Mouse (Mus musculus) stomach, embryonic 16.5 days (tissue): Measurements from ENCODE around the gene Ifne. TPM values are rescaled to one million over a fixed set of nuclear protein-coding genes. Genes with fewer than 3 reads are reported as not detected.

Experiments
- ATAC-seq: fragments of 200-750 bp; cut with Nextera tagmentation; 2 replicates; pipeline ENCODE4 v1.8.0; 2017; ENCODE audit warnings: moderate number of reproducible peaks, moderate TSS enrichment; ENCODE audit not compliant: insufficient read depth, low FRiP score
- H3K27ac ChIP-seq: fragments of 300-500 bp; sonication (generic); 2 replicates; pipeline ENCODE4 v1.5.1; 2014; ENCODE audit warnings: low read length
- H3K27me3 ChIP-seq: fragments of 300-500 bp; sonication (generic); 2 replicates; pipeline ENCODE4 v1.6.1; 2014; ENCODE audit warnings: low read length, control low read depth, mixed read lengths; ENCODE audit not compliant: control insufficient read depth, insufficient read depth
- H3K36me3 ChIP-seq: fragments of 300-500 bp; sonication (generic); 2 replicates; pipeline ENCODE4 v1.6.1; 2014; ENCODE audit warnings: low read length; ENCODE audit not compliant: control insufficient read depth, insufficient read depth
- H3K4me1 ChIP-seq: fragments of 300-500 bp; sonication (generic); 2 replicates; pipeline ENCODE4 v1.6.1; 2014; ENCODE audit warnings: low read length, control low read depth, mixed read lengths; ENCODE audit not compliant: control insufficient read depth, insufficient read depth
- H3K4me2 ChIP-seq: fragments of 300-500 bp; sonication (generic); 2 replicates; pipeline ENCODE4 v1.6.1; 2014; ENCODE audit warnings: low read depth, low read length, mixed read lengths
- H3K4me3 ChIP-seq: fragments of 300-500 bp; sonication (generic); replicated peaks from 2 replicates; pipeline ENCODE4 v1.5.1; 2014; ENCODE audit warnings: mild to moderate bottlenecking, low read length
- H3K9ac ChIP-seq: fragments of 300-500 bp; sonication (generic); 2 replicates; pipeline ENCODE4 v1.6.1; 2014; ENCODE audit warnings: low read length
- H3K9me3 ChIP-seq: fragments of 300-500 bp; sonication (generic); replicated peaks from 2 replicates; pipeline ENCODE4 v1.6.1; 2016; ENCODE audit warnings: low read length, control low read depth; ENCODE audit not compliant: control insufficient read depth
- WGBS: fragments of 180-500 bp; shearing (Covaris S2); extraction: QIAGEN DNeasy Blood & Tissue Kit; methylation state at CpG from one replicate; pipeline ENCODE4 v1.1.7; 2014; 5-methylcytosine and 5-hydroxymethylcytosine counted together
- polyA plus RNA-seq: library from polyadenylated mRNA; unstranded; fragments of >200 nt; fragmentation: Nextera tagmentation; extraction: Ambion mirVana; gene quantifications from 2 replicates; pipeline ENCODE4 v1.2.1, GENCODE M21; 2015

Gene Ifne
- polyA plus RNA-seq, 1 experiment from 2014 or later = not detected

DNA sequence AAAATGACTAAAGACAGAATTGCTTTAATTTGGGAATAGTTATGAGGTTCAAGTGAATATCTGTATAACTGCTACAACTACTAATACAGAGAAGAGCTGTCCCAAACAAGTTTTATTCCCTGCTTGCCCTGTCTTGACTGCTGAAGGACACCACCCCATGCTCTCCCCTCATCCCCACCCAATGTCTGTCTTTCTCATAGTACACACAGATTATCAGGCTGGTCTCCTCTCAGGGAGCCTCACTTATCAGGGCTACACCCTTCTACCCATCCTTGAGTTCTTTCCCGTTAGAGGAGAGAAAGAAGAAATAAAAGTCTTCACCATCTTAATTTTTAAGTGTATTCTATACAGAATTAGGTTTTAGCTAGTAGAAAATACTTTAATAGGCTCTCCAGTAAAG lies 34.0 kb upstream of the Ifne start:
- Histone ChIP-seq H3K36me3 (no peaks in the 10 kb centered on the region), H3K4me2 (no peak overlapping the region), H3K4me3 (no peak overlapping the region), H3K4me1 (no peaks in the 10 kb centered on the region), H3K27me3 (no peaks in the 10 kb centered on the region), H3K9ac (no peak overlapping the region), H3K9me3 (no peaks in the 10 kb centered on the region), H3K27ac (no peak overlapping the region)
- no peak for ATAC-seq
- WGBS = 73% methylated on average over 1 of the region's 1 CpGs

GRCm38 (mm10) chr4:88912882-88913281 lies 32.9 kb upstream of the Ifne start:
- no peaks in the 10 kb centered on the region for H3K4me1 ChIP-seq
- H3K9me3 ChIP-seq = no peaks in the 10 kb centered on the region
- no peak overlapping the region for H3K27ac ChIP-seq
- no peak for ATAC-seq
- H3K4me3 ChIP-seq = no peak overlapping the region
- H3K36me3 ChIP-seq = no peaks in the 10 kb centered on the region
- H3K27me3 ChIP-seq = no peaks in the 10 kb centered on the region
- WGBS = 81% methylated on average over 2 of the region's 2 CpGs
- H3K4me2 ChIP-seq = no peak overlapping the region
- H3K9ac ChIP-seq = no peak overlapping the region

DNA sequence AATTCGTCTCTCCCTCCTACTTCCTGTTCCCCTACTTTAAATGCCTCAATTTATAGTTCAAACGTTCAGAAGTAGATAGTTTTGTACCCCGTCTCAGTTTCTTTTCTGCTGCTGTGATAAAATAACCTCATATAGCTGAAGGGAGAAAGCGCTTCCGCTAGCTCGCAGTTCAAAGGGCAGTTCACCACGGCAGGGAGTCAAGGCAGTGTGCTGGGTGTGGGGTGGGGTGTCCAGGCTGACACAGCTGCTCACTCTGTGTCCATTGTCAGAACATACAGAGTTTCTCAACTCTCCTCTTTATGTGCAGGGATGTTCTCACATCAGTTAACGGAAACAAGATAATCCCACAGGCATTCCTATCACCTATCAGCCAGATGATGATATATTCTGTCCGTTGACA lies 32.2 kb upstream of the Ifne start:
- no peak overlapping the region for H3K4me3 ChIP-seq
- ATAC-seq = no peak
- no peaks in the 10 kb centered on the region for H3K36me3 ChIP-seq
- H3K4me1 ChIP-seq = no peaks in the 10 kb centered on the region
- no peaks in the 10 kb centered on the region for H3K27me3 ChIP-seq
- WGBS = 62% methylated on average over 9 of the region's 9 CpGs
- no peak overlapping the region for H3K27ac ChIP-seq
- H3K4me2 ChIP-seq = no peak overlapping the region
- H3K9ac ChIP-seq = no peak overlapping the region
- no peaks in the 10 kb centered on the region for H3K9me3 ChIP-seq

DNA sequence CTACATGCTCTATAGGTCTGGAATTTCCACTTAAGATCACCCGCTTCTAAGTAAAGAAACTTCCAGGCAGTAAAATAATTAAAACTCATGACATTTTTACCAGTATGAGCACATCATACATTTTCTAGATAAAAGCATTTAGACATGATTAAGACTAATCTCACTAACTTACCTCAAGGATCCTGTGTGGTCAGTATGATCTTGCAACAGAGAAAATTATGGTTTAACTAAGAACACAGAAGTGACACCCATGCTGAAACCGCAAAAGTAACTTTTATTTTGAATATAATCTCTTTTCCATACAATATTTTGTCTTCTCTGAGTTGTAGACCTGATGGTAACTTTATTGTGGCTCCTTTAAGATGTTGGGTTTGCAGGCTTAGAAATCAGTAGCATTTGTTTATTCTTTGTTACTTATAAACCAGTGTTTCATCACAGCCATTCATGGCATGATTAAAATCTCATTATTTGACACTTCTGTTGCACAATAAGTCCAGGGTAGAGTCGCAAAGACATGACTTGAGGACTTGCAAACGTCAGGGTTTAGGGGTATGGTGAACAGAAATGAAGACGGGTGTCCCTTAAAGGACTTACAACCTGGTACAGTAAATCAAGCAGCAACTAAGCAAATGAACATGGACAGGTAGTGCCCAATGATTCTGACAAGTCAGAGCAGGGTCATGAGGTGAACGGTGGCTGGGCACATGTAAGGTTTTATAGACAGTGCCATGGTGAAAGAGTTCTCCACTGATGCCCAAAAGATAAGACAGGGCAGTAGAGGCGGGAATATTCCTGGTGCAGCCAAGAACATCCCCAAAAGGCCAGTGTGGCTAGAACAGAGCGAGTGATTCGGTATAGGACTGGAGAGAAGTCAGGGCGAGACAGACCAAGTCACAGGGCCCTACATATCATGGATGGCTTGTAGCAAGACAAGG lies 29.9 kb upstream of the Ifne start:
- ATAC-seq = no peak; the same call in 1 of the 2 replicates
- no peaks in the 10 kb centered on the region for H3K27me3 ChIP-seq

GRCm38 (mm10) chr4:88893201-88893754 lies 13.3 kb upstream of the Ifne start:
- H3K4me3 ChIP-seq = no peak overlapping the region
- H3K4me2 ChIP-seq = no peak overlapping the region
- ATAC-seq = peak; percentile 79; the same call in 1 of the 2 replicates
- no peaks in the 10 kb centered on the region for H3K27me3 ChIP-seq
- H3K36me3 ChIP-seq = no peaks in the 10 kb centered on the region
- no peak overlapping the region for H3K27ac ChIP-seq
- no peaks in the 10 kb centered on the region for H3K9me3 ChIP-seq
- H3K9ac ChIP-seq = no peak overlapping the region
- no peaks in the 10 kb centered on the region for H3K4me1 ChIP-seq

More for the DNA sequence above, 29.9 kb upstream of the Ifne start:
- H3K4me3 ChIP-seq = no peak overlapping the region
- H3K9me3 ChIP-seq = no peaks in the 10 kb centered on the region
- no peaks in the 10 kb centered on the region for H3K4me1 ChIP-seq
- 73% methylated on average over 10 of the region's 10 CpGs for whole genome bisulfite sequencing
- no peak overlapping the region for H3K4me2 ChIP-seq
- H3K36me3 ChIP-seq = no peaks in the 10 kb centered on the region
- H3K27ac ChIP-seq = no peak overlapping the region
- H3K9ac ChIP-seq = no peak overlapping the region

- Histone ChIP-seq H3K27ac (no peak overlapping the region), H3K4me2 (no peak overlapping the region), H3K4me3 (no peak overlapping the region), H3K9me3 (no peaks in the 10 kb centered on the region), H3K27me3 (no peaks in the 10 kb centered on the region), H3K9ac (no peak overlapping the region), H3K4me1 (no peaks in the 10 kb centered on the region), H3K36me3 (no peaks in the 10 kb centered on the region)
- ATAC-seq = no peak
Measured at GRCm38 (mm10) chr4:88888236-88888635, 8.2 kb upstream of the Ifne start.

GRCm38 (mm10) chr4:88878772-88879171 lies 1.2 kb downstream of the Ifne start:
- Histone ChIP-seq H3K4me2 (no peak overlapping the region), H3K27ac (no peak overlapping the region)

DNA sequence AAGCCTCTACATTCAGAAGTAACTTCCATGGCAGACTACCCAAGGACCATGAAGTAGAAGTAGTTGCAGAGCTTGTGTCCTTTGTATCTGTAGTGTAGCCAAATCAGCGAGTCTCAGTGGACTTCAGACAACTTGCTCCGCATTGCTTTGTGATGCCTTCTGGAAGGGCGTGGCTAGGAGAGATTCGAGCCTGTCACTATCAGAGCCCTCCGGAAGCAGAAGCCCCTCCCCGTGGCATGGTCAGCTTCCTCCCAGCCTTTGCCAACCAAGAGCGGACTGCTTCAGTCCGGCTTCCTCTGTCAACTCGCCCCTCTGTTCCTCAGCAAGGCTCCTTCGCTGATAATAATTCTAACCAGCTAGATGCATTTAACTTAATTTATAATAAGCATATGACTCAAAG lies 1.8 kb downstream of the Ifne start:
- ATAC-seq = no peak
- no peak overlapping the region for H3K27ac ChIP-seq
- 38% methylated on average over 10 of the region's 10 CpGs for WGBS

More at GRCm38 (mm10) chr4:88878772-88879171, 1.2 kb downstream of the Ifne start:
- Histone ChIP-seq H3K9ac (no peak overlapping the region), H3K4me3 (no peak overlapping the region), H3K27me3 (no peaks in the 10 kb centered on the region), H3K4me1 (no peaks in the 10 kb centered on the region), H3K36me3 (no peaks in the 10 kb centered on the region), H3K9me3 (no peaks in the 10 kb centered on the region)
- WGBS = 59% methylated on average over 4 of the region's 4 CpGs
- no peak for ATAC-seq

DNA sequence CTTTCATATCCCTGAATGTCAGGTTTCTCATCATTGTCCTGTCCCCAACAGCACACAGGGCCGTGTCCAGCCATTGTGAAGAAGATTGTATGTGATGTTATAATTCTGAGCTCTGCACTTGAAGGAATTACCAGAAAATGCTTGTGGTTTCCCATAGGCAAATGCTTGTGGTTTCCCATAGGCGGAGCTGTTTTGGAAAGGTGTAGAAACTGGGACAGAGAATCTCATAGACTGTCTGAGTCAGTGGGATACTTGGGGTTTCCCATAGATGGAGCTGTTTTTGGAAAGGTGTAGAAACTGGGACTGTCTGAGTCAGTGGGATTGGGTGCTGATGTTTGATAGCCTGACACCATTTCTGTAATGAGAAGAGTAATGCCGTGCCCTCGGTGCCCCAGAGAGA lies 3.5 kb downstream of the Ifne start:
- no peak for ATAC-seq
- no peaks in the 10 kb centered on the region for H3K9me3 ChIP-seq
- no peak overlapping the region for H3K9ac ChIP-seq
- no peak overlapping the region for H3K4me2 ChIP-seq
- no peaks in the 10 kb centered on the region for H3K4me1 ChIP-seq
- H3K36me3 ChIP-seq = no peaks in the 10 kb centered on the region
- H3K4me3 ChIP-seq = no peak overlapping the region
- WGBS = 81% methylated on average over 4 of the region's 4 CpGs
- no peak overlapping the region for H3K27ac ChIP-seq
- no peaks in the 10 kb centered on the region for H3K27me3 ChIP-seq

More for the DNA sequence above, 1.8 kb downstream of the Ifne start:
- H3K9ac ChIP-seq = no peak overlapping the region
- H3K27me3 ChIP-seq = no peaks in the 10 kb centered on the region
- no peaks in the 10 kb centered on the region for H3K9me3 ChIP-seq
- H3K36me3 ChIP-seq = no peaks in the 10 kb centered on the region
- no peaks in the 10 kb centered on the region for H3K4me1 ChIP-seq
- no peak overlapping the region for H3K4me2 ChIP-seq
- no peak overlapping the region for H3K4me3 ChIP-seq
